ENCODE assay signal across 22 mouse cellular contexts in the genomic region with DNA sequence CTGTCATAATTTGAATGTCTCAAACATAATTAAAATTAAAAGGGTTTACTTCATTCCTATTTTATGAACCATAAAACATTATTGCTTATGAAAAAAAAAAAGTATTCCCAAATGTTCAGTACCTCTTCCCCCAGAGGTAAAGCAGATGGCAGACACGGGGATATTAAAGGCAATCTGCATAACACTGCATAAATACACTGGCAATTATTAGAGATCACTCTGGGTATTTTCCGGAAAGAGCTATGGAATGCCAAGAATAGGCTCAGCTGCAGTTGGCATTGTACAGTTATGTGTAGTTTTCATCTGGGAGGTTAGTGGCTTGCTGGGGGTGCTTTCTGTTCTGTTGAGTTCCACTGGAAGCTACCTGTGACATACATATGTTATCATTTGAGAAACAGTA.
DNase-seq lines count a peak whose midpoint lies in the region; ATAC-seq and TF ChIP-seq lines count a peak whose summit lies in the region.
"Had no signal": no experiment of that assay in that cellular context is flagged by ENCODE, and none has a peak within 500 bp of the region (broad histone marks: within the 10 kb centered on the region; RNA-seq: fewer than 3 reads in every experiment).

No protein-coding gene starts in this region.

- no peak overlapping the region for H3K27ac ChIP-seq in neural tube, embryonic 13.5 days (replicated peaks)
- no peak overlapping the region for H3K27ac ChIP-seq in neural tube, embryonic 14.5 days (ENCODE audit: low read depth, low read length)
- no peak overlapping the region for H3K27ac ChIP-seq in neural tube, embryonic 15.5 days (replicated peaks)

- H3K4me3 ChIP-seq in neural tube, embryonic 13.5 days: no peak overlapping the region
- no peak overlapping the region for H3K4me3 ChIP-seq in neural tube, embryonic 14.5 days (ENCODE audit: low read depth, low read length)
- no peak overlapping the region for H3K4me3 ChIP-seq in neural tube, embryonic 15.5 days (replicated peaks)

- WGBS in neural tube, embryonic 13.5 days: 56% methylated on average over 2 of the region's 2 CpGs
- WGBS in neural tube, embryonic 14.5 days: 40% methylated on average over 2 of the region's 2 CpGs
- WGBS in neural tube, embryonic 15.5 days: 32% methylated on average over 2 of the region's 2 CpGs

- TF ChIP-seq POLR2A in brain, embryonic 14.5 days (IDR thresholded peaks at IDR 0.05; ENCODE audit: borderline replicate concordance, extremely low read depth, insufficient read depth, insufficient read length, poor library complexity, severe bottlenecking): no peak

- no peaks in the 10 kb centered on the region for H3K27me3 ChIP-seq in neural tube, embryonic 13.5 days
- no peaks in the 10 kb centered on the region for H3K27me3 ChIP-seq in neural tube, embryonic 14.5 days (ENCODE audit: control insufficient read depth, insufficient read depth, low read length)
- H3K27me3 ChIP-seq in neural tube, embryonic 15.5 days (replicated peaks): no peaks in the 10 kb centered on the region
- H3K27me3 ChIP-seq: CH12.LX, Patski had no signal

- no peak overlapping the region for H3K4me2 ChIP-seq in neural tube, embryonic 13.5 days
- no peak overlapping the region for H3K4me2 ChIP-seq in neural tube, embryonic 14.5 days (ENCODE audit: low read depth, low read length)
- H3K4me2 ChIP-seq in neural tube, embryonic 15.5 days: no peak overlapping the region

- ATAC-seq in neural tube, embryonic 13.5 days (ENCODE audit: low read depth): peak; percentile 50; the same call in 1 of the 2 replicates
- ATAC-seq in neural tube, embryonic 14.5 days (ENCODE audit: low read depth): peak; percentile 70; the same call in 1 of the 2 replicates
- ATAC-seq in neural tube, embryonic 15.5 days (ENCODE audit: low FRiP score): no peak
- ATAC-seq: activated CD4-positive, CD25-positive, alpha-beta regulatory T cell, adult 4 months; CD4-positive, CD25-positive, alpha-beta regulatory T cell, adult 4 months; Patski had no signal

- no peaks in the 10 kb centered on the region for H3K4me1 ChIP-seq in neural tube, embryonic 13.5 days (replicated peaks)
- H3K4me1 ChIP-seq in neural tube, embryonic 14.5 days (ENCODE audit: control insufficient read depth, insufficient read depth, low read length): no peaks in the 10 kb centered on the region
- H3K4me1 ChIP-seq in neural tube, embryonic 15.5 days: no peaks in the 10 kb centered on the region

- no peak overlapping the region for H3K9ac ChIP-seq in neural tube, embryonic 13.5 days
- H3K9ac ChIP-seq in neural tube, embryonic 14.5 days (replicated peaks; ENCODE audit: low read depth, low read length): no peak overlapping the region
- no peak overlapping the region for H3K9ac ChIP-seq in neural tube, embryonic 15.5 days (replicated peaks)

- no peaks in the 10 kb centered on the region for H3K9me3 ChIP-seq in neural tube, embryonic 13.5 days
- H3K9me3 ChIP-seq in neural tube, embryonic 14.5 days (ENCODE audit: control insufficient read depth, low read length): no peaks in the 10 kb centered on the region
- H3K9me3 ChIP-seq in neural tube, embryonic 15.5 days (replicated peaks): no peaks in the 10 kb centered on the region
- H3K9me3 ChIP-seq: G1E had no signal

- TF ChIP-seq CTCF in brain, embryonic 14.5 days (IDR thresholded peaks at IDR 0.05; ENCODE audit: borderline replicate concordance, extremely low read depth, insufficient read depth, insufficient read length): no peak

- H3K36me3 ChIP-seq in neural tube, embryonic 13.5 days: no peaks in the 10 kb centered on the region
- no peaks in the 10 kb centered on the region for H3K36me3 ChIP-seq in neural tube, embryonic 14.5 days (ENCODE audit: control insufficient read depth, insufficient read depth, low read length)
- H3K36me3 ChIP-seq in neural tube, embryonic 15.5 days: no peaks in the 10 kb centered on the region
- H3K36me3 ChIP-seq: G1E had no signal

- DNase-seq in neural tube, embryonic 10.5 days (ENCODE audit: extremely low spot score, low spot score): no peak
- peak; percentile 15 for DNase-seq in brain, embryonic 14.5 days (ENCODE audit: low read depth)
- no peak for DNase-seq in cerebellum, adult 8-10 months
- DNase-seq: adrenal gland, adult 2 months; adrenal gland, adult 8-10 months; adrenal gland, postnatal 10 days; adrenal gland, postnatal 14 days; adrenal gland, postnatal 25 days; adrenal gland, postnatal 36 days; B cell, adult 2 months; cerebellum, adult 11 months; cerebellum, adult 11-12 months; cerebellum, adult 18-20 months; cerebellum, adult 2 months had no signal
